Mouse (Mus musculus) lung, postnatal 0 days (tissue): Measurements from ENCODE around the gene Ccpg1.

Experiments
- CTCF ChIP-seq: IDR thresholded peaks from 2 replicates; pipeline ENCODE4 v1.5.1; 2016; ENCODE audit warnings: antibody characterized with exemption, mild to moderate bottlenecking
- EP300 ChIP-seq: IDR thresholded peaks from 2 replicates; pipeline ENCODE4 v1.6.1; 2016; ENCODE audit warnings: antibody characterized with exemption, mild to moderate bottlenecking, control low read depth

GRCm38 (mm10) chr9:72991420-72991819 is 6.2 kb downstream of the Ccpg1 start:
- TF ChIP-seq CTCF (no peak), EP300 (no peak)
